ENCODE assay signal across 15 mouse cellular contexts in the genomic region with DNA sequence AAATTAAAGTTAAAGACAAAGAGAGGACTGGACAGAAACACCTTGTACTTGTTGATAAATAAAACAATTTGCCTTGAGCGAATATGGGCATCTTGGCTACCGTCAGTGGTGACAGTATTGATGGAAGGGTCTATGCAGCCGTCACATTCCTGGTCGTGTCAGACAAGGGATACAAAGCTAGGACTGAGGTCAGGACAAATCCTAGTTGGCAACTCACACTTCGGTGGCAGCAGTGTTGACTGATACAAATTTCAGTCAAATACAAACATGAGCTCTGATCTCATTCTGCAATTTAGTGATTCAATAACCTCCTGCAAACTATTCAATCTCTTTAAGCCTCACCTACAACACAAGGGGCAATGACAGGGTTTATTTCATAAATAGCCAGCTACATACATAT.
"Had no signal": no experiment of that assay in that cellular context is flagged by ENCODE, and none has a peak within 500 bp of the region (broad histone marks: within the 10 kb centered on the region; RNA-seq: fewer than 3 reads in every experiment).

No protein-coding gene starts in this region.

- H3K4me1 ChIP-seq: stomach, embryonic 15.5 days had no signal

- H3K9ac ChIP-seq: neural tube, embryonic 15.5 days; stomach, embryonic 15.5 days had no signal

- H3K27ac ChIP-seq: neural tube, embryonic 15.5 days; stomach, embryonic 15.5 days; stomach, postnatal 0 days had no signal

- H3K27me3 ChIP-seq: neural tube, embryonic 15.5 days; stomach, embryonic 15.5 days had no signal

- H3K4me2 ChIP-seq: neural tube, embryonic 15.5 days; stomach, embryonic 15.5 days had no signal

- H3K9me3 ChIP-seq: neural tube, embryonic 15.5 days; stomach, embryonic 15.5 days had no signal

- H3K4me3 ChIP-seq: neural tube, embryonic 15.5 days; stomach, embryonic 15.5 days had no signal

- DNase-seq: retina, postnatal 1 day; right cerebral cortex, adult 18-20 months; right cerebral cortex, postnatal 14 days; right cerebral cortex, postnatal 25 days; right cerebral cortex, postnatal 4 days; spleen, adult 18-20 months; thymus, adult 18-20 months; thymus, adult 2 months; thymus, postnatal 14 days; thymus, postnatal 25 days; thymus, postnatal 36 days; thymus, postnatal 4 days had no signal

- H3K36me3 ChIP-seq: neural tube, embryonic 15.5 days; stomach, embryonic 15.5 days had no signal
